Mouse (Mus musculus) gastrocnemius, postnatal 36 days (tissue): Measurements from ENCODE around the gene Kif6. TPM values are rescaled to one million over a fixed set of nuclear protein-coding genes. Genes with fewer than 3 reads are reported as not detected.

ENCODE experiments used
- DNase-seq, 2 experiments: peaks; one replicate each; pipeline ENCODE4 v3.0.0; 2022
- intact Hi-C: fragments of 180-260 bp; cut with DNase I; formaldehyde crosslinking; loops from one replicate; pipeline ENCODE4 v1.15.1; 2025
- total RNA-seq, 2 experiments: library from RNA; stranded (reverse); gene quantifications; 2 replicates each; pipeline ENCODE4 v1.2.3; 2021

Gene Kif6
- total RNA-seq, 2 experiments from 2014 or later = not detected

DNA sequence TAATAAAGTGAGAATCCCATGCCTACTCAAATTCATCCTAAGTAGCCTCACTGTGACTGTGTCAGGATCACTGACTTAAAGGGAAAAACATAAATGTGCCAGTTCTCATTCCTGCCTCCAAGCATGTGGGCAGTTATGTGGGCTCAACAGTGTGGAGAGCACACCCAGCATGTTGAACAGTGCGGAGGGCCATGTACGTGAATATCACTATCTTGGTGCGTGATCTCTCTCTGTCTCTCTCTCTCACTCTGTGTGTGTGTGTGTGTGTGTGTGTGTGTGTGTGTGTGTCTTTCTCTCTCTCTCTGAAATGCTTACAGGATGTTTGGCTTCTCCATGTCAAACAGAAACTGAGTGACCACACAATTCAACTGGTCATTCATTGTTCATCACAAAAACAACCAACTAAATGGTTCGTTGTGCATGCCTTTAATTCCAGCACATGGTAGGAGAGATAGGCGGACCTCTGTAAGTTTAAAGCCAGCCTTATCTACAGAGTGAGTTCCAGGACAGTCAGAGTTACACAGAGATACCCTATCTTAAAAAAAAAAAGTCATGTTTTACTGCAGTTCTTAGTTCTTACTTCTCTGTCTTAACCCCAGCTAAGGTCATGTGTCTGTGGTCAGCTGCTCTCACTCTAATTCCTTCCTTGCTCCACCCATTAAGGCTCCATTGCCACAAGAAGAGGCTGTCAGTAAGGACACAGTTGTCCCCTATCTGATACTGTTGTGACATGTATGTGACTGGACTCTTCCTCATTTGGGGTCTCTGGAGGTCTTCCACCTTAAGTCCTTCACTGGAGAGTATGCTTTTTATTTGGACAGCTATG, 266.2 kb downstream of the Kif6 start:
- intact Hi-C loops = no loop called here
- no peak for DNase-seq

DNA sequence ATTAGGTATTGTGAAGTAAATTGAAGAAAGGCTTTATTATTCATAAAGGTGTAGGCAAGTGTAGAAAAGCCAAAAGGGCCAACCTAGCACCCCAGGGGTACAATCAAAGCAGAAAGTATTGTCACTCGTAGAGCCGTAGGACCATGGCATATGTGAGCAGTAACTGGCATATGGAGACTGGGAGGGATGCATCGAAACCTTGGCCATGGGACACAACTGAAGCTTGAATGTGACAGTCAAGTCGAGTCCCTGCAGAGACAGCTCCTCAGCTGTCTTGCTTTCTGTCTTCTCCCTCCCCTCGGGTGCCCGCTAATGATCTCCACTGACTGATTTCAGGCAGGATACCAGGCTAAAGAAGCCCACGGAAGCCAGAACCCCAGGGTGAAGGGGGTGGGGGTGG, 266.9 kb downstream of the Kif6 start:
- DNase-seq = no peak
- intact Hi-C loops = no loop called here

DNA sequence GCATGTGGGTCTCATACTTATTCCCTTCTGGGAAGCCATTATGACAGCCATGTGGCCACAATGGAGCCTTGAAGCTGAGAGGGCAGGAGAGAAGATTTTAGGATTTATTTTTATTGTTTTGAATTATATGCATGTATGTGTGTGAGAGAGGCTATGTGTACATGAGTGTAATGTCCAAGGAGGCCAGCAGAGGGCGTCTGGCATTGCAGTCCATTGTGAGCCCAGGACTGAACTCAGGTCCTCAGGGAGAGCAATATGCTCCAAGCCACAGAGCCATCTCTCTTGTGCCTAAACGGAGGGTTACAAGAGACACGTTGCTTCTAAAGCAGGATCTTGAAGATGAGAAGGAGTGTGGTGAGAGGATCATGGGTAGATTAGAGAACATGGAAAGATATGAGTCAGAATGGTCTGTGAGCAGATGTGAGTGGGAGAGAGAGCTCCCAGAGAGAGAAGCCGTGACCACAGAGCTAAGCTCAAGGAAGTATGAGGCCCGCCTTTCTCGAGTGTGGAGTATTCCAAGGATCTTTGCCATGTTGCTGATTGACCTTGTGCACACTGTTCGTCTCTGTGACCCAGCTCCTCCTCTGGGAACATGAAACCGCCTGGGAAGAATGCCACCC, 268.3 kb downstream of the Kif6 start:
- DNase-seq = no peak
- intact Hi-C loops = no loop called here

DNA sequence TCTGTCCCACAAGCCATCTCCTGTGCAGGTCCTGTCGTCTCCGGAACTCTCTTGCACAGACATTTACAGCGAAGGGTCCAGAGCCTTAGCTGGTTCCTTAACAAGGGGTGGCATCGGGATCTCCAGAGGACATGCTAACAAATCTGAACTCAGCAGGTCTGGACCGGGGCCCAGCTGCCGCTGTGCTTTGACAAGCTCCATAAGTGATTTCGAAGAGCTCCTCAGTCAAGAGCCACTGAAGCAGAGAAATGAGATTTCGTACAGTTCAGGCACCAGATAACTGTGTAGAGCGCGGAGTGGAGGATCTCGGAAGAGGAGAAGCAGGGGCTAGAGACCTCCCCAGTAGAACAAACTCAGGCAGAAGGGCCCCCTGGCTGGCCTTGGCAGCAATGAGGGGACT, 270.1 kb downstream of the Kif6 start:
- intact Hi-C loops = no loop called here
- no peak for DNase-seq

DNA sequence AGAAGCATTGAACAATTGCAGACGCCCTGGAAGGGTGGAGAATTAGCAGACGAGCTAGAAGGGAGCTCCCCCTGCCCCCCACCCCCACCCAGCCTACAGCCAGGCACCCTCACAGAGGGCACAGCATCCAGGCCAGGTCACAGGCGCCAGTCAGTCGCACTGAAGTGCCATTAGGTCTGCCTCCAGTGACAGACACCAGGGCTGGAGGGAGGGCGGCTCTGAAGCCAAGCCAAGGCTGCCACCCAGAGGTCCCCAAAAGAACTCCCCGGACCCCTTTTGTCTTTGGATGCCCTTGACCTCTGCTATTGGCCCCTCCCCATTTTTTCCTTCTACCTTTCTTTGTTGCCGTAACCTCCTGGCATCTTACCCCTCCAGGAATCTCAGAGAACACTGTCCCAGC, 274.7 kb downstream of the Kif6 start:
- intact Hi-C loops = no loop called here
- no peak for DNase-seq

DNA sequence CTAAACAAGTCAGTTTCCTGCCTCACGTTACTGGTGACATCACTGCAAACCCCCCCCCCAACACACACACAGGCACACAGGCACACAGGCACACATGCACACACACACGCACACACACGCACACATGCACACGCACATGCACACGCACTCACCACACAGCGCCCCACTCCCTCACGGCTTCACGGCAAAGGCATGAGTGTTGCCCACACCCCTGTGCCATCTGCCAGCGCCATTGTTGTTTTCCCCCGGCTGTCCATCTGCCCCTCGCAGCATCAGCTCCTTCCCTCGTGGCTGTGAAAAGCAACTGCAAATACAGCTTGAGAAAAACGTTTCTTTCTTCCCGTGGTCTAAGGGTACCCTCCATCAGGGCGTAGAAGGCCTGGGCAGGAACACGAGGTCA, 275.9 kb downstream of the Kif6 start:
- DNase-seq = no peak
- intact Hi-C loops = no loop called here

DNA sequence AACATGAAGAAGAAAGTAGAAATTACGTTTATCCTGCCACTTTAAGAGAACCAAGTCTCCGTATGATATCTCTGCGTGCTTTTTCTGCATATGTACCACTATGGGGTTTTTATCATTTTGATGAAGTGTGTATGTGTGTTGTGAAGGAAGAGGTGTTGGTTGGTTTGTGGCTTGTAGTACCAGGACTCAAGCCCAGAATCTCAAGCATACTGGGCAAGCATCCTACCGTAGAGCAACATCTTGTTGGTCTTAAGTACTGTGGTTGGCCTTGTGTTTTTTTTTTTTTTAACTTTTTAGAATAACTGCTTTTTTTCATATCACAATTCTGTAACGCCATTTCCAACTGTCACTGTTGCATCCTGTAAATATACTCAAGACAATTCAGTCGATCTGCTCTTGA, 277.5 kb downstream of the Kif6 start:
- intact Hi-C loops = no loop called here

DNA sequence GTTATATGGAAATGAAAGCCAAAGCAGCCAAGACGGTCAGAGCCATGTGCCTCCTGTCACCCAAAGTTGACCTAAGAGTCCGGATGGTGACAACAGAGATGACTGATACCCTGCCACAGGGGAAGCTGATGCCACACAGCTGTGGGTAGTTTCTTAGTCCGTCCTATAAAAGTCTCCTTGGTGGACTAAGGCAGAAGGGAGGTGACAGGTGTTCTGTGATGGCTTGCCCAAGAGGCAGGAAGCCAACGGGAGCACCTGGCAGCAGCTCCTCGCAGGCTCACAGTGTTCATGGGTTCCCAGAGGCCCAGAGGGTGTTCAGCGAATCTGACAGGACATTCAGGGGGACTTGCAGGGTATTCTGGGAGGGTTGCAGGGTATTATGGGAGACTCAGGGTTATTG, 279.5 kb downstream of the Kif6 start:
- DNase-seq = peak in 1 of 2 experiments; percentile 11
- intact Hi-C loops = no loop called here

More for the DNA sequence above, 277.5 kb downstream of the Kif6 start:
- no peak for DNase-seq

DNA sequence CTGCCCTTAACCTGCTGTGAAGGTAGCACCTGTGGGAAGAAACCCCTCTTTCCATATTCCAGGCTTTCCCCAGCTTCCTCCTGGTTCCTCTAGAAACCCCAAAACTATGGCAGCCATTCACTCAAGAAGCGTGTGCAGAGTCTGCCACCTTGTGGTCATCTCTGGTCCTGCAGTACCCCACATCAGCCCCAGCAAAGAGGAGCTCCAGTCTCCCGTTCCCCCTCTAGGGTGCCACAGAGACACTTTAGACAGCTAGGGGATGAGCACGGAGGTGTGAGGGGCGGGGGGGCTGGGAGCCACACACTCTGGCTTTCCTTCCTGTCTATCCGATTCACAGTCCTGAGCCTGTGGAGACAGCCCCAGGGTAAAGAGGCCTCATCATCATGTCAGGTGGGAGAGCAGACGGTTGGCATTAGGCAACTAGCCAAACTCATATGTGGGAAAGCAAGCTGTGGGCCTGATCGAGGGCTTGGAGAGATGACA, 284.0 kb downstream of the Kif6 start:
- intact Hi-C loops = loop anchor here (1.0 kb wide), 1 partner anchor 431 kb away; no protein-coding TSS in a partner anchor
- peak; percentile 44 to 72 for DNase-seq

DNA sequence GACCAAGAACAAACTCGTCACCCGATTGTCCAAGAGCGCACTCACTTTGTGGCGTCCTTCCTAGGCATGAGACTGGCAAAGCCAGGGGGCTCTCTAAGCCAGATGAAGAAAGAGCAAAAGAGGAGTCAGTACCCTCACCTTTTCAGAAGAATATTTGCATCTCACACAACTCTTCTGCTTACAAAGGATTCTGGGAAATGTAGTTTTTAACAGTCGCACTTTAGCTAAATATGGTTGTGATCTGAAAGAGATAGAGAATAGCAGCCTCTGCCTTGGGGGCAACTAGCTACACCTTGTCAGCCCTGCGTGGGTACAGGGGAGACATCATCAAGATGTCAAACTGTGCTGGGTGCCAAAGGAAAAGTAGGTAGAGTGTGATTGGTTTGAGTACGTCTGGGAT, 287.7 kb downstream of the Kif6 start:
- intact Hi-C loops = no loop called here
- no peak for DNase-seq

DNA sequence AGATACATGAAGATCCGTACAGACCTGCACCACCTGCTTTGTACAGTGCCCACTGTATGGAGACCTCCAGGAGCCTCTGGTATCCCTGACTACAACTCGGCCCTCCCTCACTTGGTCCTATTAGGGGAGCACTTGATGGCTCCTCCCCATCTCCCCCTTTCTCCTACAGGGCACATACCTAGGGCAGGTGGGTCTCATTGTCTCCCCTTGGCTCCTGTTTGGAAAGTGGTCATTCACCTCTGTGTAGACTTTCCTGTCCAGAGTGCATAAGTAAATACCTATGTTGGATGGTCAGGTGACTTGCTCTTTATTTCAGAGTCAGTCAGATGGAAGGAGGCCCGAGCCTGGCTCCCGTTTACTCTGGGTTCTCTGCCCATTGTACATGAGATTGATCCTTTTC, 308.5 kb downstream of the Kif6 start:
- DNase-seq = no peak
- intact Hi-C loops = no loop called here

DNA sequence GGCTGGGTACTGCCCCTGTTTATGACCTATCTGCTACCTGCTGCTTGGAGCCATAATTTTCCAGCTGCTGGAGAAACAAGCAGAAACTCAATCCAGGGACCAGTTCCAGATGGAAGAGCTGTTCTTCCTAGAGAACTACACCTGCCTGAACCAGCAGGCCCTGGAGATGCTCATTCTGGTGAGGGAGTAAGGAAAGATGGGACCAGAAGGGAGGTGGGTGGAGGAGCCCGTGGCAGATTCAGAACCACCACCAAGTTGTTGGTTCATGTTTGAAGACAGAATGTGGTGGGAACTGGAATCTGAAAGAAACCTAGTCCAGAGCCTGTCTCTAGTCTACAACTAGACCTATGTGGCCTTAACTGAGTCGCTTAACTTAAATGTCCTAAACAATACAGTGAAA, 312.7 kb downstream of the Kif6 start:
- intact Hi-C loops = no loop called here
- no peak for DNase-seq

DNA sequence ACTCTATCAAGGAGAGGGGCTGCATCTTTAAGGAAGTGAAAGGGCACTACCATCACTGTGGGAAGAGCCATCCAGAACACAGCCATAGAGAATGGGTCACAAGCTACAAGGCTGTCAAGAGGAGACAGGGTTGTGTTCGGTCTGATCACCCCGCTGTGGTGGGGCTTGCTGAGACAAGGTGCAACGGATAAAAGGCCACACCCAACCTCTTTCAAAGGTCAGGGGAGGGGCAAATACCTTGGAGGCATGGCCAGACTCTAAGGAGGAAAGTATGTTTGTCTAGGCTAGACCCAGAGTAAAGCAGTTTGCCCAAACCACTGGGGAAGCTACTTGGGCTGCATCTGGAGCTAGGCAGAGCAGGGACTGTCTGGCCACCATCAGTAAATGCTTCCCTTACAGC, 318.9 kb downstream of the Kif6 start:
- intact Hi-C loops = loop anchor here (10.0 kb wide), 1 partner anchor 861 kb away; no protein-coding TSS in a partner anchor
- DNase-seq = no peak

DNA sequence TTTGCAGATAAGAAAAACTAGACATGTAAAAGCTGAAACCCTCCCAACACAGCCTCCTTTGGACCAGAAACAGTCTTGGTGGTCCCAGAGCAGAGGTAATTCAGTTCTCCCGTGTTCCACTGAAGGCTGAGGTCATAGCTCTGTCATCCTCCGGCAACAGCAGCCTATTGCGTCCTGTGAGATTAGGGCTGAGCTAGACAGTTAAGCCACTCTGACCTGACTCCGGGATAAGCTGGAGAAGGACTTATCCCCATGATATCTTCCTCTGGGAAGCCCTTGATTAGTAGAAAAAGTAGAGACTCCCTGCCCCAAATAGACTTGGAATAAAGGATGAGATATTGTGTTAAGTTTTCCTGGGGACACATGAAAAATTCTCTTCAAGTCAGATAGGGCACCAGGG, 319.6 kb downstream of the Kif6 start:
- DNase-seq = no peak
- intact Hi-C loops = loop anchor here (10.0 kb wide), 1 partner anchor 860 kb away; no protein-coding TSS in a partner anchor

DNA sequence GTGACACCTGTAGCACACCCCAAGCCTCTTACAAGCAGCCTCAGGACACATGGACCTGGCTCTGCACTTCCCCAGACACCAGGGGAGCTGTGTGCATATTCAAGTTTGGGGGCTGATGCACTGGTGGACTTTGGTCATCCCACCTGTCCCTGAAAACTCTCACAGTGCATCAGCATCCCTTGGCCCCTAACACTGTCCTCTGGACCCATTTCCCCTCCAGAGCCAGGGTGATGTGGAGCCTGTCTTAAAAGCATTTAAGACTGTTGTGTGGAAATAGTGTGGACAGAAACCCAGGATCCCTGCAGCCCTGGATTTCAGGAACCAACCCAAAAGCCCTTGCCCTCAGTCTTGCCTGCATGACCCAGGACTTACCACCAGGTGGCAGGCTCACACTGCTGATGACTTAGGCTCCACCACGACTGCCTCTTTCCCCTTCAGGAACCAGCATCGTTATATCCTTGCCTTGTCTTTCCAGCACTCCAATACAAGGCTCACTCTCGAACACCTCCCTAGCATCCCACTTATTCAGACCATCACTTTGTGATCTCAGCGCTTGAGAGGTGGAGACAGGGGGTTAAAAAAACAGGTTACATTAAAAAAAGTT, 320.8 kb downstream of the Kif6 start:
- peak; percentile 66 to 68 for DNase-seq
- intact Hi-C loops = loop anchor here (5.0 to 10.0 kb wide), 2 partner anchors 302 to 859 kb away; no protein-coding TSS in a partner anchor

DNA sequence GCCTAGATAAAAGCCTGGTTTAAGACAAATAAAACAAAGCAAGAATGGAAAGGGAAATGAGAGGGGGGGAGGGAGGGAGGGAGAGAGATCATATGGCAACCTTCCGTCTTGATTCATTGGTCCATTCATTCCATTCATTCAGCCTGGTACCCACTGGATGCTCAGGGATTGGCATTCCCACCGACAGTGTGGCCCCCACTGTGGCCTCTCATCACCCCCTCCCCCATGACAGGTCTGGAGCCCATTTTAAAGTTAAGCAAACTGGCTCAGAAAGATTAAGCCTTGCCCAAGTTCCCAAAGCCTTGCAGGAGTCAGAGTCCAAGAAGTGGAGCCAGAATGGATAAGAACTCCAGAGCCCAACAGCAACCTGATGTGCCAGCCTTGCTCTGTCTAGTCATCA, 321.3 kb downstream of the Kif6 start:
- intact Hi-C loops = loop anchor here (5.0 to 10.0 kb wide), 2 partner anchors 301 to 859 kb away; no protein-coding TSS in a partner anchor
- DNase-seq = no peak

DNA sequence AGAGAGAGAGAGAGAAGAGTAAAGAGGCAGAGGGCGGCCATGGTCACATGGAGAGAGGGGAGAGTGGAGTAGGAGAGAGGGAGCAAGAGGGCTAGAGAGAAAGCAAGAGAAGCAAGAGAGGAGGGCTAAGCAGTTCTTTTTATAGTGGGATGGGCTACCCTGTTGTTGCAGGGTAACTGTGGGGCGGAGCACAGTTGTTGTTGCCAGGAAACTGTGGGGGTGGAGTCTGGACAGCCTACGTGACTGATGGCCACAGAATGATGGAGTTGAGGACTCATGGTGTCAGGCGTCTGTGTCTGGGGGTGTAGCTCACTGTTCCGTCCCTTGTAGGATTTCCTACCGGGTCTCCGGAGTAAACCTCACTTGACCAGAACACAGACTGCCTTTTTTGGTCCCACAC, 324.2 kb downstream of the Kif6 start:
- intact Hi-C loops = loop anchor here (5.0 to 10.0 kb wide), 2 partner anchors 298 to 856 kb away; no protein-coding TSS in a partner anchor
- DNase-seq = no peak

DNA sequence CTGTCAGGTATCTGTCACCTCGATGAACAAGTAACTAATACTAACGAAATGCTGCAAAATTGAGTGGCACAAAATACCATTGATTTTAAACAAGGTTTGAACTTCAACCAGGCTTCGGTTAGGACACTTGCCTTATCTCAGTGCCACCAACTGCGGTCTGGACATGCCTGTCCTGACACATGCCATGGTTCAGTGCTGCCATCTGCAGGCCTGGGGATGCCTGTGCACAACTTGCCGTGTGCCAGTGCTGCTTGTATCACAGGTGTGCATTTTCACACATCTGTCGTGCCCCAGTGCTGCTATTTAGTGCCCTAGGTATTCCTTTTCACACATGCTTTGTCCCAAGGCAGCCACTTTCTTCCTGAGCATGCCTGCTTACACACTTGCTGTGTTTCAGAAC, 327.7 kb downstream of the Kif6 start:
- no peak for DNase-seq
- intact Hi-C loops = no loop called here

DNA sequence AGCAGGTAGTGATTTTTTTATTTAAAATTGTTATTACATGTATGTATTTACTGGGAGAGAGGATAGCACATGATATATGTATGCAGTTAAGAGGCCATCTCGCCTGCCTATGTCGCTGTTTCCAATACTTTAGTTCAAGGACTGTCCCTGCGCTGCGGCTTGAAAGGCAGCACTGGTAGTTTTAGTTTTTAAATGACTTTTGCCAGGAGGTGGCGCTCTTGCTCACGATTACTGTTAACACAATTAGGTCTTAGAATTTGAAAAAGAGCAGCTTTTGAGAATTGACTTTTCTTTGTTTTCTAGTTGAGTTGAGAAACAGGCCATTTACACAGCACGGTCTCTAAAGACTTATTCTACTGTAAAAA, 336.5 kb downstream of the Kif6 start:
- DNase-seq = peak; percentile 35 to 67
- intact Hi-C loops = no loop called here

DNA sequence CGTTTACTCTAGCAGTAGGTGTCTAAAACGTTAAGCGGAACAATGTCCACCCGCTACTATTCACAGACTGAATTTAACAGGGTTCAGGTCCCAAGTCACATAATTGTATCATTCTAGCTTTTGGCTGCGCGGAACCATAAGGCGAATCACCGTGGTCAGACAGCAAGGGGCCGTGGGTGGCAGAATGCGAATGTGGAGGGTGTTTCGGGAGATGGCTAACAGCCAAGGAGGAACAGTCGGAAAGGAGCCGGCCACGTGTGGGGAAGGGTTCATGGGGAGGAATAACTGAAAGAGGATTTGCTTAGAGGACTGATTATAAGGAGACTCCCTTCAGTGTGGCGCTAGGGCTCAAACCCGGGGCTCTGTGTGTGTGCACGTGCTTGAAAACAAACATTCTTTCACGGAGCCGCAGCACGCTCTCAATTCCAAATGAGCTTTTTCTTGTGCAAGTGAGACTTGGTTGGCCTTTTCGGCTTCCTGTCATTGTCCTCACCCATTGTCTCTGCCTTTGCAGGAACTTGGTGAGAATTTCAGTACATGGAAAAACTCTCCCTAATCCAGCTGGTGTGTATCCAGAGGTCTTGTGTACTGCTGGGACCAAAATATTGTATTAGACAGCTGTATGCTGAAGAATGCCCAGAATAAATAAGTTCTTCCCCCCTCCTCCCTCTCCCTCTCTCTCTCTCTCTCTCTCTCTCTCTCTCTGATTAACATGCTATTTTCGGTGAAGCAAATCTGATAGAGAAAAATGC, 337.1 kb downstream of the Kif6 start:
- peak in 1 of 2 experiments; percentile 30 for DNase-seq
- intact Hi-C loops = no loop called here

DNA sequence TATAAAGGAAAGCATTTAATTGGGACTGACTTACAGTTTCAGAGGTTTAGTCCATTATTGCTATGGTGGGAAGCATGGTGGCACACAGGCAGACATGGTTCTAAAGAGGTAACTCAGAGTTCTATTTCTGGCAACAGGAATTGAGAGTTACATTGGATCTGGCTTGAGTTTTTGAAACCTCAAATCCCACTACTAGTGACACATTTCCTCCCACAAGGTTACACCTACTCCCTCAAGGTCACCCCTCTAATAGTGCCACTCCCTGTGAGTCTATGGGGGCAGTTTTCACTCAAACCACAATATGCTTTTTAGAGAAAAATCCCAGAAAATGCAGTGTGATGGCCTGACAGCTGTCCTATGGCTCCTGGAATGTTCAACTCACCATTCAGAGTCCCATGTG, 344.1 kb downstream of the Kif6 start:
- intact Hi-C loops = no loop called here
- no peak for DNase-seq
